Mouse (Mus musculus) urinary bladder, postnatal 14 days (tissue): ENCODE results near the gene Olfr23.
"Not testable (repeated sequence)": the region's sequence is repeated elsewhere in the genome, so short reads cannot be mapped to it uniquely, and the experiment has no call there.

Source experiments
- DNase-seq: peaks from one replicate; pipeline ENCODE4 v3.0.0; 2021; ENCODE audit warnings: low spot score

Gene Olfr23

DNA sequence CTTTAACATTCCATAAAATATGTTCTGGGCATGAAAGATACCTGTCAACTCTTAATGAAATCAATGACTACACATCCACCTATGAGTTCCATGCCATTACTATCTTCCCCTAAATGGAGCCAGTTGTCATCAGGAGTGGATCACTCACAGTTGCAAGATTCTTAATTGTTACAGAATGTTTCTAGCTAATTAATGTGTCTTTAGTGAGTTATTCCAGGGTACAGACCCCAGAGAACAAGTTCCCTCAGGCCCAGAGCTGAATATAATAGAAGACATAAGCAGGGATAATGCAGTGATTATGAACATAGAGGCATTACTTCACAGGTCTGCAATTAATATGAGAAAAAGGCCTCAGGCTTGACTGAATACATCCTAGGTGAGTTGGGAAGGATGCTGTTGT, at the start of gene Olfr23:
Gene Olfr23, plus strand, starts transcription at position 301 of the 400 bp plus-strand sequence.
- DNase-seq = no peak

- no peak for DNase-seq
Measured at GRCm38 (mm10) chr11:73890671-73891070, 45.8 kb upstream of the Olfr23 start, which contains the start of gene Olfr394. Gene Olfr394 (minus strand): TSS chr11:73890771.

- not testable (repeated sequence) for DNase-seq
Measured at GRCm38 (mm10) chr11:73909199-73909598, 27.3 kb upstream of the Olfr23 start, which contains the start of gene Olfr395. Gene Olfr395 (minus strand): TSS chr11:73909299.

DNA sequence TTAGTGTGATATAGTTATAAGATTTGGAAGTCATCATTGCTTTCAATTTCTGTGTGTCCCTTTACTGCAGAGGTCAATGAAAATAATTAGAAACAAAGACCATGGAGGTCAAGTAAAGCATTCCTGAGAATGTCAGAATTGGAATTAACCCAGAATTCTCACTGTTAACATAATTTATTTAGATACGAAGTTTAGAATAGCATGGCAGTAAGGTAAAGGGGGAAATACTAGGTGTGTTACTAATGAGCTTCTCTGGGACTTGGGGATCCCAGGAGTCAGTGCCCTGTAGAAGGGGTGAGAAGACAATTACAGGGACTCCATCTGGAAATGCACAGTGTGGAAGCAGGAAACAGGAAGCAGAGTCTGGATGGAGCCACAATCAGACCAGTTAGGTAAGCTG, 24.0 kb downstream of the Olfr23 start, which contains the start of gene Olfr397:
Gene Olfr397, plus strand, starts transcription at position 301 of the 400 bp plus-strand sequence.
- no peak for DNase-seq

DNA sequence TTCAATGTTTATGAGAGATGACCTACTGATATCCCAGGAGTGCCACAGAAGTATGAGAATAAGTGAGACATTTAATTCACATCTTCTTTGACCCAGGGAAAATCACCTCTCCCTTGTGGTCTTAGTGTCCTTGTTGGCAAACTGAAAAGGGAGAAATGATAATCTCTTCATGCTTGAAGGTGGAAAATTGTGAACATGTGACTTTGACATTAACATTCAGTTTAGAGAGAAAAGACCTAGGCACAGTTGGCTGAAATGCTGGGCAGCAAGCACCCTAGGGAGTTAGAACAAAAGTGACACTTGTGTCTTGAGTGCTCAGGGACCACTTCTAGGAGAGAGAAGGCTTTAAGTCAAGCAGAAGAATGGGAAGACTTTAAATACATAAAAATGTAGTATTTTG, 53.8 kb downstream of the Olfr23 start, which contains the start of gene Olfr398:
Gene Olfr398, minus strand, starts transcription at position 101 of the 400 bp plus-strand sequence.
- no peak for DNase-seq
